Mouse (Mus musculus) liver, embryonic 14.5 days (tissue): ENCODE measurements around the gene Tap1. TPM values are rescaled to one million over a fixed set of nuclear protein-coding genes. Genes with fewer than 3 reads are reported as not detected.
"Not testable (repeated sequence)": the region's sequence is repeated elsewhere in the genome, so short reads cannot be mapped to it uniquely, and the experiment has no call there.

Experiments
- ATAC-seq: fragments of 200-750 bp; cut with Nextera tagmentation; 2 replicates; pipeline ENCODE4 v1.8.0; 2017; ENCODE audit warnings: moderate number of reproducible peaks, mild to moderate bottlenecking, moderate library complexity; ENCODE audit not compliant: insufficient read depth
- DNase-seq, 3 experiments: peaks; one replicate each; pipeline ENCODE4 v3.0.0-alpha.2; 2012 to 2013; ENCODE audit warnings: low read depth in 3 of 3, low spot score in 3 of 3
- H3K27ac ChIP-seq: fragments of 300-500 bp; sonication (generic); 2 replicates; pipeline ENCODE4 v1.5.1; 2014; ENCODE audit warnings: moderate library complexity, mild to moderate bottlenecking, control low read depth, inconsistent platforms
- H3K27me3 ChIP-seq: fragments of 300-500 bp; sonication (generic); 2 replicates; pipeline ENCODE4 v1.6.1; 2014; ENCODE audit warnings: mild to moderate bottlenecking, low read length, moderate library complexity; ENCODE audit not compliant: control insufficient read depth, insufficient read depth
- H3K36me3 ChIP-seq: fragments of 300-500 bp; sonication (generic); replicated peaks from 2 replicates; pipeline ENCODE4 v1.6.1; 2014; ENCODE audit warnings: low read depth; ENCODE audit not compliant: control insufficient read depth, insufficient read depth
- H3K4me1 ChIP-seq, 2 experiments: fragments of 200-500 bp in 1 of 2; fragments of 300-500 bp in 1 of 2; sonication (generic) in 1 of 2; replicated peaks; 2 replicates each; pipeline ENCODE4 v1.6.1; 2012 to 2014; ENCODE audit warnings: antibody characterized with exemption in 1 of 2, inconsistent platforms in 1 of 2, low read length in 1 of 2; ENCODE audit not compliant: control insufficient read depth in 2 of 2, insufficient read depth in 2 of 2
- H3K4me2 ChIP-seq: fragments of 300-500 bp; sonication (generic); 2 replicates; pipeline ENCODE4 v1.6.1; 2014; ENCODE audit warnings: low read depth, mild to moderate bottlenecking, control low read depth, moderate library complexity
- H3K4me3 ChIP-seq, 2 experiments: fragments of 200-500 bp in 1 of 2; fragments of 300-500 bp in 1 of 2; sonication (generic) in 1 of 2; 2 replicates each; pipeline ENCODE4 v1.5.1; 2012 to 2014; ENCODE audit warnings: low read depth in 2 of 2, low read length in 2 of 2, mild to moderate bottlenecking in 2 of 2, control low read depth in 1 of 2, inconsistent platforms in 1 of 2, moderate library complexity in 1 of 2; ENCODE audit not compliant: insufficient read depth in 1 of 2
- H3K9ac ChIP-seq: fragments of 300-500 bp; sonication (generic); replicated peaks from 2 replicates; pipeline ENCODE4 v1.6.1; 2014; ENCODE audit warnings: mild to moderate bottlenecking, control low read depth, moderate library complexity
- H3K9me3 ChIP-seq: fragments of 300-500 bp; sonication (generic); 2 replicates; pipeline ENCODE4 v1.6.1; 2016; ENCODE audit warnings: low read length, mixed read lengths; ENCODE audit not compliant: control insufficient read depth
- CTCF ChIP-seq: IDR thresholded peaks from 2 replicates; pipeline ENCODE4 v1.5.1; 2016; ENCODE audit warnings: antibody characterized with exemption, low read depth, control low read depth
- EP300 ChIP-seq: IDR thresholded peaks from 2 replicates; pipeline ENCODE4 v1.6.1; 2016; ENCODE audit warnings: antibody characterized with exemption, low read depth
- WGBS: fragments of 180-500 bp; shearing (Covaris S2); extraction: QIAGEN DNeasy Blood & Tissue Kit; methylation state at CpG from one replicate; pipeline ENCODE4 v1.1.7; 2014; ENCODE audit not compliant: insufficient replicate concordance; 5-methylcytosine and 5-hydroxymethylcytosine counted together
- polyA plus RNA-seq, 2 experiments: library from polyadenylated mRNA; depleted of rRNA in 1 of 2; stranded (reverse) in 1 of 2; unstranded in 1 of 2; fragments of >200 nt; fragmentation: Nextera tagmentation in 1 of 2; extraction: Ambion mirVana in 1 of 2; gene quantifications; 2 replicates each; pipeline versions ENCODE4 v1.2.1 to v1.2.3; 2012 to 2014

The Tap1 gene
- polyA plus RNA-seq, 2 experiments: 1.9 to 2.5 TPM

DNA sequence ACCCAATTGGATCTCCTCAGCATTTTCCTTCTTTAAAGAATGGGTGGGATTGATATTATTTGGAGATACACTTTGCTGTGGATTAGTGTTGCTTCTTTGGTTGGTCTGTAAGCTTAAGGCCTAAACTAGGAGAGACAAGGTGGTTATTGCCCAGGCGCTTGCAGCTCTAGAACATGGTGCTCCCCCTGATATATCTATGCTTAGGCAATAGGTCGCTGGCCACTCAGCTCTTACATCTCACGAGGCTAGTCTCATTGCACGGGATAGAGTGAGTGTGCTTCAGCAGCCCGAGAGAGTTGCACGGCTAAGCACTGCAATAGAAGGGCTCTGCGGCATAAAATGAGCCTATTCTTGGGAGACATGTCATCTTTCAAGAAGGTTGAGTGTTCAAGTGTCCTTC lies 44.7 kb downstream of the Tap1 start:
- DNase-seq, H3K27ac ChIP-seq, H3K4me3 ChIP-seq, H3K4me1 ChIP-seq, H3K9me3 ChIP-seq, H3K9ac ChIP-seq, ATAC-seq, H3K27me3 ChIP-seq, H3K4me2 ChIP-seq, H3K36me3 ChIP-seq: not testable (repeated sequence)
- 64% methylated on average over 6 of the region's 7 CpGs for WGBS

DNA sequence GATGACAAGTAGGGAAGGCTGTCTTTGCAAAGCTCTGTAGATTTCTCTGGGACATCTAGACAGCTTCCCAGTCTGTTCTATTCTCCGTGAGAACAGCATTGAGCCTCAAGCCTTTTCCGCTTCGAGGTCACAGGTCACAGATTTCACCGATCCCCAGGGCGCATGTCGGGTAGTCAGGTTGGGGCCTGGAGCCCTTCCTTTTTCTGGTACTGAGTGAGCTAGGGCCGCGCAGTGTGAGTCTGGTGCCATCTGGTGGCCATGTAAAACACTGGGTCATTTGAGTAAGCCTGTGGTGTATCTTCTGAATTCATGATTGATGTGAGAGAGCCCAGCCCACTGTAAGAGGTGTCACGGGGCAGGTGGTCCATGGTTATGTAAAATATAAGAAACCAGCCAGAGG lies 47.6 kb downstream of the Tap1 start:
- ATAC-seq (peak; percentile 45; the same call in 1 of the 2 replicates), DNase-seq (peak in 2 of 3 experiments; percentile 26 to 33)
- no peak overlapping the region for H3K27ac ChIP-seq

DNA sequence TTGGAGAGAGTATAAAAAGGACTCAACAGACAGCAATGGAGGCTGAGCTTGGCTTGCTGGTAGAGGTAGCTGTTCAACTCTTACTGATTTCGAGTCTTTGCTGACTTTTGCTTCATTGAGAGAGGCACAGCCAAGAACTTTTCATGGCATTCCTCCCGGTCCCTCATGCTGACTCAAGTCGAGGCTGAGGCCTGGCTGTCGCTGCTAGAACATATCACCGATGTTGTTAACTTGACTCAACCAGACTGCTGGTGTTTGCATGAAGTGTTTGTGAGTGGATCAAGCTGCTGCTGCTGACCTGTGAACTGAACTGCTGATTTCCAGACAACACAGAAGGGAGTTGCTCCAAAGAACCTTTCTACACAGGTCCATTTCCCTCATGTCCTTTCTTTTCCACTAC lies 49.3 kb downstream of the Tap1 start:
- no peak overlapping the region for H3K27ac ChIP-seq
- no peaks in the 10 kb centered on the region for H3K27me3 ChIP-seq
- ATAC-seq (no peak), DNase-seq (no peak)
- 61% methylated on average over 5 of the region's 5 CpGs for whole genome bisulfite sequencing
- H3K4me1 ChIP-seq: no peaks in the 10 kb centered on the region
- no peaks in the 10 kb centered on the region for H3K36me3 ChIP-seq
- TF ChIP-seq EP300 (no peak), CTCF (no peak)
- no peak overlapping the region for H3K4me3 ChIP-seq
- no peak overlapping the region for H3K4me2 ChIP-seq
- no peaks in the 10 kb centered on the region for H3K9me3 ChIP-seq
- H3K9ac ChIP-seq: no peak overlapping the region

More for the DNA sequence above, 47.6 kb downstream of the Tap1 start:
- no peaks in the 10 kb centered on the region for H3K36me3 ChIP-seq
- no peaks in the 10 kb centered on the region for H3K27me3 ChIP-seq
- TF ChIP-seq EP300: no peak
- peak; percentile 90 for TF ChIP-seq CTCF
- H3K4me1 ChIP-seq: no peaks in the 10 kb centered on the region
- no peak overlapping the region for H3K9ac ChIP-seq
- no peaks in the 10 kb centered on the region for H3K9me3 ChIP-seq
- 27% methylated on average over 9 of the region's 9 CpGs for WGBS
- H3K4me2 ChIP-seq: no peak overlapping the region
- no peak overlapping the region for H3K4me3 ChIP-seq

- Histone ChIP-seq H3K9ac (no peak overlapping the region), H3K4me1 (no peaks in the 10 kb centered on the region), H3K27me3 (no peaks in the 10 kb centered on the region), H3K4me2 (no peak overlapping the region), H3K36me3 (no peaks in the 10 kb centered on the region), H3K4me3 (no peak overlapping the region), H3K9me3 (no peaks in the 10 kb centered on the region), H3K27ac (no peak overlapping the region)
- DNase-seq: no peak
- TF ChIP-seq EP300 (no peak), CTCF (no peak)
- WGBS: 63% methylated on average over 3 of the region's 3 CpGs
- ATAC-seq: no peak
Measured at GRCm38 (mm10) chr17:34237741-34238140, 50.4 kb downstream of the Tap1 start.

GRCm38 (mm10) chr17:34238706-34239105 lies 51.4 kb downstream of the Tap1 start, which contains the start of gene H2-Ob:
H2-Ob (plus strand) TSS chr17:34238903.
- no peak within 1 kb of the TSS for H3K4me2 ChIP-seq
- H3K9ac ChIP-seq: no peak within 1 kb of the TSS
- H3K4me1 ChIP-seq: no peaks in the 10 kb centered on the region
- no peak within 1 kb of the TSS for H3K27ac ChIP-seq
- H3K4me3 ChIP-seq: no peak within 1 kb of the TSS
- no peak for ATAC-seq
- no peaks in the 10 kb centered on the region for H3K36me3 ChIP-seq
- no peak for TF ChIP-seq EP300
- no peak for TF ChIP-seq CTCF
- DNase-seq: no peak
- 41% methylated on average over 3 of the region's 3 CpGs for WGBS
- H3K9me3 ChIP-seq: no peaks in the 10 kb centered on the region
- no peaks in the 10 kb centered on the region for H3K27me3 ChIP-seq
